Comparison of ENCODE assay signal across 8 mouse cellular contexts in the genomic region with DNA sequence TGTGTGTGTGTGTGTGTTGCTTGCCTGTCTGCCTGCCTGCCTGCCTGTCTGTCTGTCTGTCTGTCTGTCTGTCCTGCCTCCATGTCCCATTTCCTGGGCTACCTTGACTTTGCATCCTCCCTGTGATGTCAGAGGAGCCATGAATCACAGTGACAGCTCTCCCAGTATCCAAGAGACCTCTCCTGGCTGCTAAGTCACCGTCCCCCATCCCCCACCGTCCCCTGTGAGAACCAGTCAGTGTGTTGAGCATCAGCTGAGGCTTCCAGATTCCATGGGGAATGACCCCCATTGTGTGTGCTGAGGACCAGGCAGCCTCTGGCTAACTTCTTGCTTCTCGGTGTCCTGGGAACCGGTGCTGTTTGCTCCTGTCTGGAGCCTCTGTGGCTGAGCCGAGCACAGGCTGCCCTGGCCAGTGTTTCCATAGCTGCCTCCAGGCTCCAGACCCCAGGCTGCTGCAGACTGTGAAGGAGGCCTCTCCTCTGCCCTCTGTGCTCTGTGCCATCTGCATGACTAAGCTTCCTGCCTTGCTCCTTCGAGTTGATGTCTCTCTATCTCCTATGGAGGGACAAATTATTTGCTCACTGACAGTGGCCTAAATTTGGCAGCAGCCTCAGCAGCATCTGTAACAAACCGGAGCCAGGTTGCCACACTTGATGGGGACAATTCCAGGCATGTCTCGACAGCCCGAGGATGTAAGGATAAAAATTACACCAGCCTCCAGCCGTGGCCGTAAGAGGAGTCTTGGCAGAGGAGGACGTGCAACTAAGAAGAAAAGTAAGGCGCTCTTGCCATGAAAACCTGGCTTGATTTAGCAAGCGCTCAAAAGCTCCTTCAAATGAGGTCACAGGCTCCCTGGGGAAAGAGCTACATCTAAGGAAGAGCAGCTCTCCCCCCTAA.
A peak's percentile ranks its signal among the peaks of the same experiment; 100 is the strongest.
DNase-seq lines count a peak whose midpoint lies in the region; ATAC-seq and TF ChIP-seq lines count a peak whose summit lies in the region.

No protein-coding gene starts in this region.

- 52% methylated on average over 14 of the region's 14 CpGs for WGBS in limb, embryonic 11.5 days

- H3K27me3 ChIP-seq in limb, embryonic 11.5 days (ENCODE audit: control insufficient read depth, insufficient read depth, low read length): no peaks in the 10 kb centered on the region

- no peak overlapping the region for H3K27ac ChIP-seq in limb, embryonic 11.5 days (replicated peaks; ENCODE audit: low read depth, low read length)
- H3K27ac ChIP-seq in layer of hippocampus, adult 2 months: no peak overlapping the region

- ATAC-seq in limb, embryonic 11.5 days (ENCODE audit: insufficient number of reproducible peaks, low FRiP score, low TSS enrichment, low read depth): no peak

- TF ChIP-seq CTCF in layer of hippocampus, adult 2 months (conservative IDR thresholded peaks at IDR 0.05): no peak

- peak; percentile 5 for DNase-seq in cerebellum, adult 18-20 months
- no peak for DNase-seq in cerebellum, adult 9-10 months
- peak; percentile 68 for DNase-seq in 3T3-L1 (ENCODE audit: low read depth, low spot score)
- peak; percentile 41 for DNase-seq in heart, adult 8-10 months (ENCODE audit: low spot score)
- DNase-seq in limb, embryonic 11.5 days (ENCODE audit: low spot score): no peak
- no peak for DNase-seq in thymus, postnatal 10 days (ENCODE audit: low spot score in 2 of 2)
- no peak for DNase-seq in spleen, postnatal 14 days (ENCODE audit: low spot score in 2 of 2)
- no peak for DNase-seq in layer of hippocampus, adult 2 months (ENCODE audit: low spot score in 2 of 2)

- H3K4me2 ChIP-seq in limb, embryonic 11.5 days (ENCODE audit: low read depth, severe bottlenecking): no peak overlapping the region

- no peaks in the 10 kb centered on the region for H3K9me3 ChIP-seq in limb, embryonic 11.5 days (ENCODE audit: control insufficient read depth, low read length)

- no peak overlapping the region for H3K4me3 ChIP-seq in limb, embryonic 11.5 days (ENCODE audit: low read depth, low read length)
- no peak overlapping the region for H3K4me3 ChIP-seq in layer of hippocampus, adult 2 months

- no peaks in the 10 kb centered on the region for H3K36me3 ChIP-seq in limb, embryonic 11.5 days (ENCODE audit: control insufficient read depth, insufficient read depth, low read length)

- H3K9ac ChIP-seq in limb, embryonic 11.5 days (ENCODE audit: low read length): 0 out of 2 replicates have a peak overlapping the region, but pooled peaks have one; percentile 12

- peaks cover 15% of the 10 kb centered on the region for H3K4me1 ChIP-seq in limb, embryonic 11.5 days (ENCODE audit: control insufficient read depth, insufficient read depth, low read length)

Comparison
In these comparisons a context has a peak if more than half of its experiments do, and no peak if none do; other contexts are left out.
1. DNase-seq: peak in cerebellum, adult 18-20 months (2 of 2), 3T3-L1 (single experiment) and heart, adult 8-10 months (single experiment); none in cerebellum, adult 9-10 months (single experiment), limb, embryonic 11.5 days (single experiment), thymus, postnatal 10 days (0 of 2), spleen, postnatal 14 days (0 of 2) and layer of hippocampus, adult 2 months (0 of 2).